Mouse (Mus musculus) neutrophil, adult 5-6 weeks (primary cell): ENCODE data around the gene Rsph10b. TPM values are rescaled to one million over a fixed set of nuclear protein-coding genes. Genes with fewer than 3 reads are reported as not detected.

Experiments
- ATAC-seq: fragments of 151-379, 151-347 bp; 2 replicates; pipeline ENCODE4 v1.8.0; 2017; ENCODE audit warnings: mild to moderate bottlenecking, moderate TSS enrichment; ENCODE audit not compliant: insufficient number of reproducible peaks, poor library complexity, low FRiP score, severe bottlenecking; ENCODE audit errors: extremely low read depth
- total RNA-seq: library from RNA; stranded (forward); fragments of 200-1000 nt; gene quantifications from 2 replicates; pipeline ENCODE4 v1.2.3, GENCODE M21; 2017

Gene Rsph10b
- total RNA-seq, 1 experiment from 2014 or later: 3.7 TPM

- no peak for ATAC-seq
Measured at GRCm38 (mm10) chr5:143931863-143932580, 813 bp upstream of the Rsph10b start.

- ATAC-seq: no peak
Measured at GRCm38 (mm10) chr5:143933414-143933813, 579 bp downstream of the Rsph10b start.

- ATAC-seq: no peak
Measured at GRCm38 (mm10) chr5:143933875-143934274, 1.0 kb downstream of the Rsph10b start.

- ATAC-seq: no peak
Measured at GRCm38 (mm10) chr5:143936156-143936555, 3.3 kb downstream of the Rsph10b start.

GRCm38 (mm10) chr5:143941588-143941987, 8.8 kb downstream of the Rsph10b start:
- no peak for ATAC-seq

GRCm38 (mm10) chr5:143943231-143944125, 10.6 kb downstream of the Rsph10b start:
- no peak for ATAC-seq

GRCm38 (mm10) chr5:143948361-143948760, 15.5 kb downstream of the Rsph10b start:
- ATAC-seq: no peak

GRCm38 (mm10) chr5:143950016-143950415, 17.2 kb downstream of the Rsph10b start:
- no peak for ATAC-seq

- no peak for ATAC-seq
Measured at GRCm38 (mm10) chr5:143957101-143957500, 24.3 kb downstream of the Rsph10b start.

GRCm38 (mm10) chr5:143959551-143959950, 26.7 kb downstream of the Rsph10b start:
- no peak for ATAC-seq

GRCm38 (mm10) chr5:143961176-143961575, 28.3 kb downstream of the Rsph10b start:
- no peak for ATAC-seq

- no peak for ATAC-seq
Measured at GRCm38 (mm10) chr5:143965586-143966345, 32.9 kb downstream of the Rsph10b start.

GRCm38 (mm10) chr5:143966671-143967070, 33.8 kb downstream of the Rsph10b start:
- no peak for ATAC-seq

- no peak for ATAC-seq
Measured at GRCm38 (mm10) chr5:143972628-143973027, 39.8 kb downstream of the Rsph10b start.

- peak; percentile 88 for ATAC-seq
Measured at GRCm38 (mm10) chr5:143974931-143975630, 42.2 kb downstream of the Rsph10b start.

GRCm38 (mm10) chr5:143975631-143975933, 42.7 kb downstream of the Rsph10b start:
- ATAC-seq: no peak

GRCm38 (mm10) chr5:143976232-143976631, 43.4 kb downstream of the Rsph10b start:
- ATAC-seq: no peak

GRCm38 (mm10) chr5:143976726-143977431, 44.0 kb downstream of the Rsph10b start:
- ATAC-seq: no peak
